Mouse (Mus musculus) forebrain, embryonic 16.5 days (tissue): ENCODE measurements at regions not wholly inside any gene's neighbourhood (a gene's known extent, or its start where the extent isn't known, plus 50 kb on each side); places are given as distances from the start of the nearest gene placed in this dataset.

Source experiments
- ATAC-seq: fragments of 200-750 bp; cut with Nextera tagmentation; 2 replicates; pipeline ENCODE4 v1.8.0; 2017; ENCODE audit warnings: mild to moderate bottlenecking, moderate library complexity
- H3K27ac ChIP-seq: fragments of 300-500 bp; sonication (generic); 2 replicates; pipeline ENCODE4 v1.5.1; 2014; ENCODE audit warnings: low read length, control low read depth
- H3K27me3 ChIP-seq: fragments of 300-500 bp; sonication (generic); replicated peaks from 2 replicates; pipeline ENCODE4 v1.6.1; 2014; ENCODE audit warnings: low read length; ENCODE audit not compliant: control insufficient read depth, insufficient read depth
- H3K36me3 ChIP-seq: fragments of 300-500 bp; sonication (generic); 2 replicates; pipeline ENCODE4 v1.6.1; 2014; ENCODE audit not compliant: control insufficient read depth, insufficient read depth
- H3K4me1 ChIP-seq: fragments of 300-500 bp; sonication (generic); replicated peaks from 2 replicates; pipeline ENCODE4 v1.6.1; 2014; ENCODE audit warnings: low read length; ENCODE audit not compliant: control insufficient read depth, insufficient read depth
- H3K4me2 ChIP-seq: fragments of 300-500 bp; sonication (generic); 2 replicates; pipeline ENCODE4 v1.6.1; 2014; ENCODE audit warnings: mild to moderate bottlenecking, low read length, control low read depth
- H3K4me3 ChIP-seq: fragments of 300-500 bp; sonication (generic); replicated peaks from 2 replicates; pipeline ENCODE4 v1.5.1; 2014; ENCODE audit warnings: mild to moderate bottlenecking, low read length, control low read depth
- H3K9ac ChIP-seq: fragments of 300-500 bp; sonication (generic); replicated peaks from 2 replicates; pipeline ENCODE4 v1.6.1; 2014; ENCODE audit warnings: low read depth, low read length, control low read depth
- H3K9me3 ChIP-seq: fragments of 300-500 bp; sonication (generic); 2 replicates; pipeline ENCODE4 v1.6.1; 2016; ENCODE audit warnings: low read length; ENCODE audit not compliant: control insufficient read depth
- WGBS: fragments of 180-500 bp; shearing (Covaris S2); extraction: QIAGEN DNeasy Blood & Tissue Kit; methylation state at CpG from one replicate; pipeline ENCODE4 v1.1.7; 2014; 5-methylcytosine and 5-hydroxymethylcytosine counted together

- no peak overlapping the region for H3K27ac ChIP-seq
- H3K27me3 ChIP-seq, result no peaks in the 10 kb centered on the region
- no peak overlapping the region for H3K4me3 ChIP-seq
- no peaks in the 10 kb centered on the region for H3K9me3 ChIP-seq
- H3K4me2 ChIP-seq, result no peak overlapping the region
- WGBS, result 69% methylated on average over 6 of the region's 6 CpGs
- no peaks in the 10 kb centered on the region for H3K36me3 ChIP-seq
- peaks cover 15% of the 10 kb centered on the region for H3K4me1 ChIP-seq
- no peak for ATAC-seq
- H3K9ac ChIP-seq, result no peak overlapping the region
Observed at GRCm38 (mm10) chr4:119018573-119018972, 57.2 kb downstream of the Lao1 start.

GRCm38 (mm10) chr4:119019013-119019781, 57.8 kb downstream of the Lao1 start:
- no peak overlapping the region for H3K4me3 ChIP-seq
- peak; percentile 34; the same call in 1 of the 2 replicates for ATAC-seq
- no peaks in the 10 kb centered on the region for H3K36me3 ChIP-seq
- 33% methylated on average over 12 of the region's 12 CpGs for WGBS
- peak overlapping the region; percentile 17; the same call in 1 of the 2 replicates for H3K4me2 ChIP-seq
- no peak overlapping the region; the same call in 1 of the 2 replicates for H3K9ac ChIP-seq
- H3K27ac ChIP-seq, result no peak overlapping the region; the same call in 1 of the 2 replicates
- H3K27me3 ChIP-seq, result no peaks in the 10 kb centered on the region
- H3K4me1 ChIP-seq, result peaks cover 15% of the 10 kb centered on the region
- no peaks in the 10 kb centered on the region for H3K9me3 ChIP-seq

- Histone ChIP-seq H3K4me3 (no peak overlapping the region), H3K4me2 (no peak overlapping the region), H3K27ac (no peak overlapping the region), H3K9me3 (no peaks in the 10 kb centered on the region), H3K27me3 (no peaks in the 10 kb centered on the region), H3K36me3 (no peaks in the 10 kb centered on the region), H3K9ac (no peak overlapping the region), H3K4me1 (peaks cover 10% of the 10 kb centered on the region)
- no peak for ATAC-seq
- WGBS, result 70% methylated on average over 6 of the region's 6 CpGs
Observed at GRCm38 (mm10) chr4:119022338-119022737, 61.0 kb downstream of the Lao1 start.

DNA sequence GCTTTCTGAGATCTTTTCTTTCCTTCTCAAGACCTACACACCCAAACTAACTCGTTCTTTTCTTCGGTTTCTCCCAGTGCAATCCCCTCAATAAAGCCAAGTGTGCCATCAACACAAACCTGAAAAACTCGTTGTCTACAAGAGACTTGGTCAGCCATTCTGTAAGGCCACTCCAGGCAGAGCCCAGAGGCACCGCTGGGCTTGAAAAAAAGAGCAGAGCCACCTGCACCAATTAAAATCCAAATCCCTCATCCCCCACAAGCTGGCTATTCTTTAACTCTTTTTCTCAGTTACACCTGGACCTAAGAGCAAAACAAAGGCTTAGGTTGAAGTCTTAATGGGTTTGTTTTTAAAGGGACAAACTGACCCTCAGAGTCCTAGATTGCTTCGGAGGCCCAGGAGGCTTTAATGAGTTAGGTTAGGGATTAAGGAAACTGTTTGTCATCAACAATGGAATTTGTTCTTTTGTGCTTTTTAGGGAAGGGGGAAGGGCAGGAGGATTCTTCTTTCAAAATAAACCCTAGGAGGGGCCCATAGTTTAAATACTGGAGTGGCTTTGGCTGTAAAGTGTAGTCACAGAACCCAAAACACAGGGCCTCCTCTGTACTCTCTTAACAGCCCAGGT, 65.0 kb downstream of the Lao1 start:
- WGBS, result 5% methylated on average over 5 of the region's 5 CpGs
- no peak for ATAC-seq
- Histone ChIP-seq H3K27me3 (no peaks in the 10 kb centered on the region), H3K27ac (no peak overlapping the region), H3K4me2 (no peak overlapping the region), H3K36me3 (no peaks in the 10 kb centered on the region), H3K9me3 (no peaks in the 10 kb centered on the region), H3K4me1 (peaks cover 5% of the 10 kb centered on the region), H3K4me3 (no peak overlapping the region), H3K9ac (no peak overlapping the region)

DNA sequence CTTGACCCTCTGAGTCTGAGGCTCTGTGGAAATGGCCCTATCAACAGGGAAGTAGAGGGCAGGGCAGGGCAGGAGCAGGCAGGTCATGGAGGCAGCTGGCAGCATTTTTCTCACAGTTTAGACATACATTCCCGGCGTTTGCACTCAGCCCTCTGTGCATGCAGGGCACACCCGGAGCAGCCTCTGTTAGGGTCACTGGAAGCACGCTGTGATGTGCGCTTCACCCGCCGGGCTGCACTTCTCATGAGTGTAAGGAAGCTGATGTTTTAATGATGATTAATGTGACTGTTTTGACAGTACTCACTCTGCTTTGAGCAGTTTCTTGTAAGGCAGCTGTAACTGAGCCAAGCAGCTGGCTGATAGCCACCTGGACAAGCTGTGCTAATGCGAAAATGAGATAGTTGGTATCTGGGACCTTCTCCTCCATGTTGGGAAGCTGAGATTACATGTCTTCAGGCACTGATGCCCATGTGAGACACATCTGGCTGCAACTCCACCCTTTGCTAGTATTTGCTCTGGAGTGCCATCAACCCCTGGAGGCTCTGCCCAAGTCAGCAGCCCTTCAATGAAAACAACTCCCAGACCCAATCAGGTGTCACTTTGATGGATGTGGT, 66.9 kb downstream of the Lao1 start:
- Histone ChIP-seq H3K27ac (no peak overlapping the region), H3K27me3 (no peaks in the 10 kb centered on the region), H3K4me1 (peaks cover 5% of the 10 kb centered on the region), H3K4me2 (no peak overlapping the region), H3K4me3 (no peak overlapping the region), H3K9me3 (no peaks in the 10 kb centered on the region), H3K36me3 (no peaks in the 10 kb centered on the region), H3K9ac (no peak overlapping the region)
- 25% methylated on average over 8 of the region's 8 CpGs for WGBS
- no peak for ATAC-seq

DNA sequence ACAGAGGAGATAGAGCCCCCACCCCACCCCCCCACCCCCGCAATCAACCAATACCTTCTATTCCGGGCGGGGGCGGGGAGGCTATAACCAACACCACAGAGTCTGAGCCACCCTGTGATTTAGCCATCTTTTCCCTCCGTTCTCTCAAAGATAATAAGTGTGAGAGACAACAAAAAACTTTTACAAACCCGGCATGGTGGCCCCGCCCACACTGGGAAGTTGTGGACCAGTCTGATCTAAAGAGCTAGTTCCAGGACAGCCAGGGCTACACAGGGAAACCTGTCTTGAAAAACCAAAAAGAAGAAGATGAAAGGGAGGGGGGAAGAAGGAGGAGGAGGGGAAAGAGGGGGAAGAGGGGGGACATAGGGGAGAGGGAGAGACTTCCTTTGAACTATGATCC, 67.7 kb downstream of the Lao1 start:
- Histone ChIP-seq H3K4me1 (peaks cover 5% of the 10 kb centered on the region), H3K27ac (no peak overlapping the region), H3K9me3 (no peaks in the 10 kb centered on the region), H3K9ac (no peak overlapping the region), H3K36me3 (no peaks in the 10 kb centered on the region), H3K4me3 (no peak overlapping the region), H3K27me3 (no peaks in the 10 kb centered on the region), H3K4me2 (no peak overlapping the region)
- WGBS, result 67% methylated on average over 7 of the region's 7 CpGs
- ATAC-seq, result no peak

DNA sequence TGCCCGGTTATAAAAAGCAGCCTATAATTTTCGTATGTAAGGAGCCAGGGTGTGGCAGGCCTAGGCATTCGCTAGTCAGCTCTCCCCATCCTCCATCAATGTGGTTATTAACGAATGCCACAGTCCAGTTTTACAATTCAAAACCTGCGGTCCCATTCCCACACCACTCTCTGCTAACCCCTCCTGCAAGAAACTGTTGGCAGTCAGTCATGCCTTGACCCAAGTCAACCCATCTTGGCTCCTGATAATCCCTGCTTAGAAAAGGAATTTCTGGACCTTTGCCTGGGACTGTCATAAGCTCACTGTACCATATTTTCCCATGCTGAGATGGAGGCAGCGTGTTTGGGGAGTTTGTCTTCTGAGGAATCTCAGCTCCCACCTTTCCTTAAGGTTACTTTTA, 68.4 kb downstream of the Lao1 start:
- Histone ChIP-seq H3K4me2 (no peak overlapping the region), H3K27me3 (no peaks in the 10 kb centered on the region), H3K27ac (no peak overlapping the region), H3K9ac (no peak overlapping the region), H3K36me3 (no peaks in the 10 kb centered on the region), H3K4me1 (peaks cover 5% of the 10 kb centered on the region), H3K4me3 (no peak overlapping the region), H3K9me3 (no peaks in the 10 kb centered on the region)
- 69% methylated on average over 6 of the region's 6 CpGs for WGBS
- ATAC-seq, result no peak

DNA sequence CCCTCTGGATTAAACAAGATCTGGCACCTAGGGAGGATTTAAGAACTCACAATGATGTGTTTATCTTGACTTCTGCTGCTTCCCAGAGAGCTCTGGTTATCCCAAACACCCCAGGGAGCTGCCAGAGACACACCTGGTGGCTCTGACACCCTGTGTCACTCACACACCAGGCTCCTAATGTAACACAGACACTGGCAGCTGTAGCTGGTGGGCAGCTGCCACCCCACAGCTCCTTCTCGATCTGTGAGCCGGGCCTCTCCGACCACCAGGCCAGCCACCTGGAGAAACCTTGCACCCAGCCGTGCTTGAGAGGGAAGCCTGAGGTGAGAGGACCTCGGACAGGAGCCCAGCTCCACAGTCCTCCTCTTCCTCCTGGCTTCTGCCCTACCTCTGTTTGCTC, 69.5 kb downstream of the Lao1 start:
- Histone ChIP-seq H3K27me3 (no peaks in the 10 kb centered on the region), H3K4me1 (peaks cover 5% of the 10 kb centered on the region), H3K27ac (no peak overlapping the region), H3K36me3 (no peaks in the 10 kb centered on the region), H3K9ac (no peak overlapping the region), H3K4me2 (no peak overlapping the region), H3K9me3 (no peaks in the 10 kb centered on the region), H3K4me3 (no peak overlapping the region)
- ATAC-seq, result no peak
- WGBS, result 51% methylated on average over 5 of the region's 5 CpGs

DNA sequence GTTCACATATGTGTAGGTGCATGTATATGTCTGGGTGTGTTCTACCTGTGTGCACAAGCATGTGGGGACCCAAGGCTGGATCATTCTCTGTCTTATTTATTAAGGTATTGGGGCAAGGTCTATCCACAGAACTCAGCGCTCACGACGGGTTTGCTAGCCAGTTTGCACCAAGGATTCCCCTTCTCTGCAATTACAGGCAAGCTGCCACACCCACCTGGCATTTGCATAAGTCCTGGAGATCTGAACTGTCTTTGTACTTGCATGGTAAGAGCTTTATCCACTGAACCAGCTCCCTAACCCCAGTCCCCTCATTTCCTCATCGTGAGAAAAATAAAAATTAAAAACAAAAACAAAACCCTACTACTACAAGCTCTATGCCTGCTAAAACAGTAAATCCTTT, 71.6 kb downstream of the Lao1 start:
- Histone ChIP-seq H3K27me3 (no peaks in the 10 kb centered on the region), H3K4me3 (no peak overlapping the region), H3K9me3 (no peaks in the 10 kb centered on the region), H3K4me1 (peaks cover 5% of the 10 kb centered on the region), H3K27ac (no peak overlapping the region), H3K4me2 (no peak overlapping the region), H3K36me3 (no peaks in the 10 kb centered on the region), H3K9ac (no peak overlapping the region)
- no peak for ATAC-seq
- WGBS, result 59% methylated on average over 4 of the region's 4 CpGs
